Mouse (Mus musculus): ENCODE measurements around the gene Slc6a13. TPM values are rescaled to one million over a fixed set of nuclear protein-coding genes. Genes with fewer than 3 reads are reported as not detected.

Slc6a13 gene
- polyA plus RNA-seq, 1 experiment, result not detected

DNA sequence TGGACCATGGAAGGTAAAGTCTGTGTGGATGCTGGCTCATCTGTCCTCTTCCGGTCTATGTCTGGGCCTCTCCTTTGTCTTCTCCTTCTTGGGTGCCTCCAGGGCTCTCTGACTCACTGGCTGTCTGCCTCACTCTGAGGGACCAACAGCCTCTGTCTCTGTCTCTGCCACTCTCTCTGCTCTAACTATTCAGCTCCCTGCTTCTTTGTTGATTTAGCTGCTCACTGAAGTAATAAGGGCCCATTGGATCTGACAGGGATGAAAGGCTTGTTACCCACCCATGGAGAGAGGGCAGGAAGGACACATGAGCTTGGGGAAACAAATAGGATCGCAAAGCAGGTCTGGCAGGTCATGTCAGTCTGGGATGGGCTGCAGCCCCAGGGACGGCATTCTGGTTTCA, 67.1 kb downstream of the Slc6a13 start:
- Histone ChIP-seq H3K79me3 (ENCODE audit: low read depth) (no peaks in the 10 kb centered on the region), H3K27me3 (ENCODE audit: control insufficient read depth, insufficient read depth, insufficient read length) (no peaks in the 10 kb centered on the region), H3K4me3 (ENCODE audit: insufficient read depth, poor library complexity, severe bottlenecking) (no peak overlapping the region), H3K79me2 (ENCODE audit: control insufficient read depth, insufficient read depth) (no peaks in the 10 kb centered on the region), H3ac (ENCODE audit: control insufficient read depth, insufficient read length, low read depth) (no peak overlapping the region), H3K36me3 (ENCODE audit: control insufficient read depth, insufficient read depth) (no peaks in the 10 kb centered on the region)
- TF ChIP-seq MAX (IDR thresholded peaks at IDR 0.05) (no peak), USF1 (IDR thresholded peaks at IDR 0.05; ENCODE audit: low read depth) (no peak), MYOG (IDR thresholded peaks at IDR 0.05; ENCODE audit: control insufficient read depth, extremely low read depth, insufficient read length) (no peak)

DNA sequence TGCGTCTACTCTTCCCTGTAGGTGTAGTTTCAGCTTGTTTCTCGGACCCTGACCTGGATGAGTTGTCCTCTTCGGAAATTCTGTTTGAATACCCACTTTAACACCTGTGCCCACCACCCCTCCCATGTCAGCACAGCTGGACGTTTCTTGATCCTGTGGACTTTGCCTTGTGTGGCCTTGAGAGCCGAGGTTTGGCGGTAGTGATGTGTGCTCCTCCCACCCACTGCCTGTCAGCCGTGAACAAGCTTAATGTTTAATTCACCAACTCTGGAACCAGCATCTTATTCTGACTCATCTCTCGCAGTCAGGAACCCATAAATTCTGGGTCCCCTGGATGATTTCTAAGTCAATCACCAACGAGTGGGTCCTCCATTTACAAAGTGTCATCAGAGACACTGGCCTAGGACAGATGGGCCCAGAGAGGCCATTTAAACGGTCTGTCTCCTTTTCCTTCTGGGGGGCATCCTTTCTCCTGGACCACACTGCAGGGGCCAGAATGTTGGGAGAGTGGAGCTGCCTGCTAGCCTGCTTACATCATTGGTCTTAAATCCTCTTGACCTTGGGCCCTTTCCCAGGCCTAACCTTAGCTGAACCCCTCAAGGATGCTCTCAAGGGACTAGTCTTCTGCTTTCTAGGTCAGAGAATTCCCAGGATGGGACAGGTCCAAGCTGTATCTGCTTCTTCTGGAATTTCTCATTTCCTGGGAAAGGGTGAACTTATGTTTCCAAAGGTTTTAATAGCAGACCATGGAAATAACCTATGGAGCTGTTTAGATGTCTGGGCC, 71.4 kb downstream of the Slc6a13 start:
- no peaks in the 10 kb centered on the region for H3K36me3 ChIP-seq (ENCODE audit: control insufficient read depth, insufficient read depth)
- H3K79me3 ChIP-seq (ENCODE audit: low read depth), result no peaks in the 10 kb centered on the region
- H3K4me3 ChIP-seq (ENCODE audit: insufficient read depth, poor library complexity, severe bottlenecking), result no peak overlapping the region
- H3K79me2 ChIP-seq (ENCODE audit: control insufficient read depth, insufficient read depth), result no peaks in the 10 kb centered on the region
- no peak overlapping the region for H3ac ChIP-seq (ENCODE audit: control insufficient read depth, insufficient read length, low read depth)
- TF ChIP-seq MYOD1 (IDR thresholded peaks at IDR 0.05; ENCODE audit: control insufficient read depth, insufficient read length, low read depth) (no peak), CEBPB (IDR thresholded peaks at IDR 0.05; ENCODE audit: low read depth) (no peak), USF1 (IDR thresholded peaks at IDR 0.05; ENCODE audit: low read depth) (no peak), MYOG (IDR thresholded peaks at IDR 0.05; ENCODE audit: control insufficient read depth, extremely low read depth, insufficient read length) (no peak), MAX (IDR thresholded peaks at IDR 0.05) (no peak), CTCF (IDR thresholded peaks at IDR 0.05; ENCODE audit: control insufficient read depth, insufficient read depth, insufficient read length) (no peak), FOSL1 (IDR thresholded peaks at IDR 0.05; ENCODE audit: insufficient read depth, low read length, poor library complexity, severe bottlenecking) (no peak)
- H3K27me3 ChIP-seq (ENCODE audit: control insufficient read depth, insufficient read depth, insufficient read length), result no peaks in the 10 kb centered on the region

DNA sequence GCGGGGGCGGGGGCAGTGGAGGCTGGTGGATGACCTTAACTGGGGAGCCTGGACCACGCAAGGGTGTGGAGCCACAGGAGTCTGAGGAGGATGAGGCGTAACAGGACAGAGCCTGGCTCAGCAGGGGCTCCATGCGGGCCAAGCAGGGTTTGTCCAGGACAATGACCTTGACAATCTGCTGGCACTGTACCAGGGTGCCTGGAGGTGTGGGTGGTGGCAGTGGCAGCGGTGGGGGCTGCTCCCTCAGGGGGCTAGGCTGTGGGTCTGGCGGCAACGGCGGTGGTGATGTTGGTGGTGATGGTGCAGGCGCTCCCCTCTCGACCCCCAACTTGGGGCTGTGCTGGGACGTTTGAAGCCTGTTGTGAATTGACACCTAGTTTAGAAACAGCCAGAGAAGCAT, 76.1 kb downstream of the Slc6a13 start:
- H3ac ChIP-seq (ENCODE audit: control insufficient read depth, insufficient read length, low read depth), result no peak overlapping the region
- H3K4me3 ChIP-seq (ENCODE audit: insufficient read depth, poor library complexity, severe bottlenecking), result no peak overlapping the region
- no peaks in the 10 kb centered on the region for H3K36me3 ChIP-seq (ENCODE audit: control insufficient read depth, insufficient read depth)
- TF ChIP-seq MAX (IDR thresholded peaks at IDR 0.05), result no peak
- no peak for TF ChIP-seq MYOG (IDR thresholded peaks at IDR 0.05; ENCODE audit: control insufficient read depth, extremely low read depth, insufficient read length)
- TF ChIP-seq MYOD1 (IDR thresholded peaks at IDR 0.05; ENCODE audit: control insufficient read depth, insufficient read length, low read depth), result no peak
- TF ChIP-seq USF1 (IDR thresholded peaks at IDR 0.05; ENCODE audit: low read depth), result no peak
- TF ChIP-seq CEBPB (IDR thresholded peaks at IDR 0.05; ENCODE audit: low read depth), result no peak
- no peak for TF ChIP-seq FOSL1 (IDR thresholded peaks at IDR 0.05; ENCODE audit: insufficient read depth, low read length, poor library complexity, severe bottlenecking)
- no peak for TF ChIP-seq CTCF (IDR thresholded peaks at IDR 0.05; ENCODE audit: control insufficient read depth, insufficient read depth, insufficient read length)
- no peaks in the 10 kb centered on the region for H3K79me3 ChIP-seq (ENCODE audit: low read depth)
- no peaks in the 10 kb centered on the region for H3K79me2 ChIP-seq (ENCODE audit: control insufficient read depth, insufficient read depth)
- H3K27me3 ChIP-seq (ENCODE audit: control insufficient read depth, insufficient read depth, insufficient read length), result no peaks in the 10 kb centered on the region

DNA sequence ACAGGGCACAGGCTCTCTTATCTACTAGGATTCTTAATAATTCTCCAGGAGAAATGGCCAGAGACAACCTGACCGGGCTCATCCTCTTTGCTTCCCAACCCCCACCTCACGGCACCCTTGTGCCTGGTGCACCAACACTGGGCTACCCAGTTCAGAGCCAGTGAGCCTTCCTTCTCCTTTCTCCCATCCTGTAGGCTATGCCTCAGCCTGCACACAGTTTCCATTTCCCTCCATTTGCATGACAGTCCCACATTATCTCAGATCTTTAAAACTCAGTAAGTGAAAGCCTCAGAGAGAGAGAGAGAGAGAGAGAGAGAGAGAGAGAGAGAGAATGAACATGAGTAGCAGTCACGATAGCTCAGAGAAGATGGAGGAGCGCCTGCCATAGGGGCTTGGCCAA, 78.2 kb downstream of the Slc6a13 start:
- Histone ChIP-seq H3K79me2 (ENCODE audit: control insufficient read depth, insufficient read depth) (no peaks in the 10 kb centered on the region), H3K36me3 (ENCODE audit: control insufficient read depth, insufficient read depth) (no peaks in the 10 kb centered on the region), H3ac (ENCODE audit: control insufficient read depth, insufficient read length, low read depth) (no peak overlapping the region), H3K79me3 (ENCODE audit: low read depth) (no peaks in the 10 kb centered on the region), H3K4me3 (ENCODE audit: insufficient read depth, poor library complexity, severe bottlenecking) (no peak overlapping the region), H3K27me3 (ENCODE audit: control insufficient read depth, insufficient read depth, insufficient read length) (no peaks in the 10 kb centered on the region)
- no peak for TF ChIP-seq MAX (IDR thresholded peaks at IDR 0.05)
- TF ChIP-seq USF1 (IDR thresholded peaks at IDR 0.05; ENCODE audit: low read depth), result no peak
- no peak for TF ChIP-seq MYOD1 (IDR thresholded peaks at IDR 0.05; ENCODE audit: control insufficient read depth, insufficient read length, low read depth)
- TF ChIP-seq CTCF (IDR thresholded peaks at IDR 0.05; ENCODE audit: control insufficient read depth, insufficient read depth, insufficient read length), result no peak
- TF ChIP-seq CEBPB (IDR thresholded peaks at IDR 0.05; ENCODE audit: low read depth), result no peak
- no peak for TF ChIP-seq MYOG (IDR thresholded peaks at IDR 0.05; ENCODE audit: control insufficient read depth, extremely low read depth, insufficient read length)
- no peak for TF ChIP-seq FOSL1 (IDR thresholded peaks at IDR 0.05; ENCODE audit: insufficient read depth, low read length, poor library complexity, severe bottlenecking)

DNA sequence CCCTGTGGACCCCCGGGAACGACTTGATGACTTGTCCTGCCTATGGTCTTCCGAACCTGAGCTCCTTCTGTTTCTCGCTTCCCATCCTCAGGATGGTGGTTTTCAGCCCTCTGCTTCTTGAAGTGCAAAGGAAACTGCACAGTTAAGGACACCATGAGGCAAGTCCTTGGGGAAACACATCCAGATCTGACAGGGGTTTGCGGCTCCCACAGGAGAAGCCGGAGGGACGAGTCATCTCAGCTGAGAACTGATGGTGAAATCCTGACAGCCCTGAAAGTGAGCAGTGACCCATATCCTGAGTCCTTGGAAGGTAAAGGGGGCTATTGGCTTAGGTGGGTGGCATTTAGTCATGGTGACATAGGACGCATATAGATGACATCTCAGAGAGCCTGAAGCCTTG, 80.5 kb downstream of the Slc6a13 start:
- H3K79me2 ChIP-seq (ENCODE audit: control insufficient read depth, insufficient read depth), result no peaks in the 10 kb centered on the region
- no peaks in the 10 kb centered on the region for H3K27me3 ChIP-seq (ENCODE audit: control insufficient read depth, insufficient read depth, insufficient read length)
- H3ac ChIP-seq (ENCODE audit: control insufficient read depth, insufficient read length, low read depth), result no peak overlapping the region
- TF ChIP-seq CEBPB (IDR thresholded peaks at IDR 0.05; ENCODE audit: low read depth), result no peak
- TF ChIP-seq USF1 (IDR thresholded peaks at IDR 0.05; ENCODE audit: low read depth), result no peak
- TF ChIP-seq FOSL1 (IDR thresholded peaks at IDR 0.05; ENCODE audit: insufficient read depth, low read length, poor library complexity, severe bottlenecking), result no peak
- no peak for TF ChIP-seq MYOG (IDR thresholded peaks at IDR 0.05; ENCODE audit: control insufficient read depth, extremely low read depth, insufficient read length)
- TF ChIP-seq CTCF (IDR thresholded peaks at IDR 0.05; ENCODE audit: control insufficient read depth, insufficient read depth, insufficient read length), result no peak
- no peak for TF ChIP-seq MYOD1 (IDR thresholded peaks at IDR 0.05; ENCODE audit: control insufficient read depth, insufficient read length, low read depth)
- no peak for TF ChIP-seq MAX (IDR thresholded peaks at IDR 0.05)
- H3K36me3 ChIP-seq (ENCODE audit: control insufficient read depth, insufficient read depth), result no peaks in the 10 kb centered on the region
- no peaks in the 10 kb centered on the region for H3K79me3 ChIP-seq (ENCODE audit: low read depth)
- H3K4me3 ChIP-seq (ENCODE audit: insufficient read depth, poor library complexity, severe bottlenecking), result no peak overlapping the region

DNA sequence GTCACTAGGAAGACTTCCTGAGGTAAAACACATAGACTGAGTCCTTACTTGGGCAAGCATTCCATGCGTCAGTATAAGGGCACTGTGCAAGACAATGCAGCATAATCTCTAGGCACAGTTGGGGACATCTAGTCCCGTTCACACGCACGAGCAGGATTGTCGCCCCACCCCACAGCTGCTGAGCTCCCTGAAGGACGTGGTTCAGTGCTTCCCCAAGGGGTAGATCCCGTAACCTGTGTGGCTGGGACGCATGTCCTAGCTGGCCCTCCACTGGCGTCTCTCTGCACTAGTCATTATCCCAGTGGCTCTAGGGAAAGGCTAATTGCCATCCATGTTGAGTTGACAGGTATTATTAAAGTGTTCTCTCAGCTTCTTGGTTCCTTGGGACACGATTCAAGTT, 82.0 kb downstream of the Slc6a13 start:
- H3K27me3 ChIP-seq (ENCODE audit: control insufficient read depth, insufficient read depth, insufficient read length), result no peaks in the 10 kb centered on the region
- no peaks in the 10 kb centered on the region for H3K79me3 ChIP-seq (ENCODE audit: low read depth)
- no peak for TF ChIP-seq CTCF (IDR thresholded peaks at IDR 0.05; ENCODE audit: control insufficient read depth, insufficient read depth, insufficient read length)
- no peak for TF ChIP-seq FOSL1 (IDR thresholded peaks at IDR 0.05; ENCODE audit: insufficient read depth, low read length, poor library complexity, severe bottlenecking)
- no peaks in the 10 kb centered on the region for H3K79me2 ChIP-seq (ENCODE audit: control insufficient read depth, insufficient read depth)
- no peaks in the 10 kb centered on the region for H3K36me3 ChIP-seq (ENCODE audit: control insufficient read depth, insufficient read depth)
- no peak overlapping the region for H3ac ChIP-seq (ENCODE audit: control insufficient read depth, insufficient read length, low read depth)
- no peak overlapping the region for H3K4me3 ChIP-seq (ENCODE audit: insufficient read depth, poor library complexity, severe bottlenecking)

All from C2C12 (cell line).